In genomic region chr13:51193893-51194292, GRCm38 (mm10) we compare ENCODE assay signal across 31 mouse cellular contexts. TPM values are rescaled to one million over a fixed set of nuclear protein-coding genes. Genes with fewer than 3 reads are reported as not detected.
DNase-seq lines count a peak whose midpoint lies in the region; ATAC-seq lines count a peak whose summit lies in the region.
"Had no signal": no experiment of that assay in that cellular context is flagged by ENCODE, and none has a peak within 500 bp of the region (broad histone marks: within the 10 kb centered on the region; RNA-seq: fewer than 3 reads in every experiment).

No protein-coding gene starts in this region.

- H3K27me3 ChIP-seq in heart, embryonic 11.5 days (ENCODE audit: control insufficient read depth, insufficient read depth, low read length) = no peaks in the 10 kb centered on the region
- H3K27me3 ChIP-seq: CH12.LX; embryonic facial prominence, embryonic 12.5 days; forebrain, embryonic 15.5 days; heart, embryonic 15.5 days; hindbrain, embryonic 13.5 days; limb, embryonic 13.5 days; lung, embryonic 15.5 days; neural tube, embryonic 15.5 days had no signal

- peak; percentile 52 for DNase-seq in heart, adult 11 months
- DNase-seq in thymus, postnatal 14 days = peak; percentile 8
- DNase-seq in thymus, adult 18-20 months = no peak
- no peak for DNase-seq in urinary bladder, postnatal 36 days (ENCODE audit: low spot score in 2 of 2)
- DNase-seq: adrenal gland, adult 8-10 months; cerebellum, adult 11 months; cerebellum, adult 9-10 months; cerebellum, postnatal 36 days; embryo, embryonic 11 days; gastrocnemius, postnatal 25 days; heart, postnatal 36 days; kidney, adult 11 months; kidney, postnatal 36 days; lung, postnatal 36 days; midbrain, embryonic 14.5 days; retina, postnatal 1 day; right cerebral cortex, postnatal 14 days had no signal

- H3K4me2 ChIP-seq in heart, embryonic 11.5 days = no peak overlapping the region
- H3K4me2 ChIP-seq: embryonic facial prominence, embryonic 12.5 days; forebrain, embryonic 15.5 days; heart, embryonic 15.5 days; hindbrain, embryonic 13.5 days; limb, embryonic 13.5 days; liver, embryonic 11.5 days; lung, embryonic 15.5 days; neural tube, embryonic 15.5 days had no signal

- H3K4me1 ChIP-seq in heart, embryonic 11.5 days (ENCODE audit: control insufficient read depth, insufficient read depth, low read length) = no peaks in the 10 kb centered on the region; the same call in 1 of the 2 replicates
- H3K4me1 ChIP-seq: embryonic facial prominence, embryonic 12.5 days; forebrain, embryonic 15.5 days; hindbrain, embryonic 13.5 days had no signal

- no peak overlapping the region for H3K9ac ChIP-seq in heart, embryonic 11.5 days (ENCODE audit: low read depth, low read length)
- H3K9ac ChIP-seq: embryonic facial prominence, embryonic 12.5 days; forebrain, embryonic 15.5 days; heart, embryonic 15.5 days; hindbrain, embryonic 13.5 days; limb, embryonic 13.5 days; lung, embryonic 15.5 days; neural tube, embryonic 15.5 days had no signal

- no peaks in the 10 kb centered on the region for H3K9me3 ChIP-seq in heart, embryonic 11.5 days (replicated peaks; ENCODE audit: control insufficient read depth, low read length)
- H3K9me3 ChIP-seq: embryonic facial prominence, embryonic 12.5 days; forebrain, embryonic 15.5 days; heart, embryonic 15.5 days; hindbrain, embryonic 13.5 days; lung, embryonic 15.5 days; neural tube, embryonic 15.5 days had no signal

- ATAC-seq in heart, embryonic 11.5 days (replicated peaks; ENCODE audit: insufficient number of reproducible peaks, low FRiP score, low TSS enrichment) = no peak
- ATAC-seq in megakaryocyte, adult 5-6 weeks (ENCODE audit: poor library complexity, severe bottlenecking) = 0 out of 2 replicates have a peak, but pooled peaks have one; percentile 40
- ATAC-seq in cerebellum, adult (ENCODE audit: insufficient number of reproducible peaks, low FRiP score, low TSS enrichment) = no peak
- ATAC-seq: forebrain, embryonic 15.5 days had no signal

- no peak overlapping the region for H3K4me3 ChIP-seq in heart, embryonic 11.5 days (ENCODE audit: low read depth, low read length)
- H3K4me3 ChIP-seq: embryonic facial prominence, embryonic 12.5 days; forebrain, embryonic 15.5 days; heart, embryonic 15.5 days; hindbrain, embryonic 13.5 days; layer of hippocampus, adult 2 months; limb, embryonic 13.5 days; lung, embryonic 15.5 days; neural tube, embryonic 15.5 days had no signal

- H3K27ac ChIP-seq in heart, embryonic 11.5 days (ENCODE audit: low read depth, low read length) = no peak overlapping the region
- H3K27ac ChIP-seq: embryonic facial prominence, embryonic 12.5 days; forebrain, embryonic 15.5 days; heart, embryonic 15.5 days; hindbrain, embryonic 13.5 days; layer of hippocampus, adult 2 months; limb, embryonic 13.5 days; lung, embryonic 15.5 days; neural tube, embryonic 15.5 days had no signal

- no peaks in the 10 kb centered on the region for H3K36me3 ChIP-seq in heart, embryonic 11.5 days (ENCODE audit: control insufficient read depth, insufficient read depth, low read length)
- H3K36me3 ChIP-seq: embryonic facial prominence, embryonic 12.5 days; forebrain, embryonic 15.5 days; heart, embryonic 15.5 days; hindbrain, embryonic 13.5 days; limb, embryonic 13.5 days; lung, embryonic 15.5 days; neural tube, embryonic 15.5 days had no signal

- WGBS in heart, embryonic 11.5 days (ENCODE audit: insufficient replicate concordance) = 84% methylated on average over 15 of the region's 15 CpGs

RNA-seq across cellular contexts. Expression of gene Nxnl2, which starts 23.1 kb away (rescaled TPM):
- 0.69 and 1.2 TPM in 2 replicates for polyA plus RNA-seq in heart, embryonic 11.5 days (2014; fragmentation: Nextera tagmentation; extraction: Ambion mirVana)
- total RNA-seq in megakaryocyte, adult 5-6 weeks (2015) = 1.2 TPM in 1 of 2 replicates, not detected in the other
- total RNA-seq in megakaryocyte, adult 5-6 weeks (2017) = 0.29 and 0.33 TPM in 2 replicates
- total RNA-seq: gastrocnemius, adult 18-20 months; gastrocnemius, postnatal 25 days had no signal

Comparison
In these comparisons a context has a peak if more than half of its experiments do, and no peak if none do; other contexts are left out.
1. DNase-seq: peak in heart, adult 11 months (single experiment) and thymus, postnatal 14 days (single experiment); none in thymus, adult 18-20 months (0 of 2) and urinary bladder, postnatal 36 days (0 of 2).